Mouse (Mus musculus) brain, embryonic 18.5 days (tissue): ENCODE data around the gene 1700102P08Rik.

ENCODE experiments used
- DNase-seq: peaks from one replicate; pipeline ENCODE4 v3.0.0-alpha.2; 2012; ENCODE audit warnings: low read depth, low spot score

1700102P08Rik gene

GRCm38 (mm10) chr9:108411381-108411942 is 18.9 kb downstream of the 1700102P08Rik start:
- DNase-seq = no peak

- no peak for DNase-seq
Observed at GRCm38 (mm10) chr9:108412221-108412620, 19.6 kb downstream of the 1700102P08Rik start.

GRCm38 (mm10) chr9:108428384-108428783 is 35.8 kb downstream of the 1700102P08Rik start, which contains the start of gene Ccdc36:
Gene Ccdc36, minus strand, starts transcription at chr9:108428484.
- DNase-seq = no peak

GRCm38 (mm10) chr9:108431431-108432067 is 38.9 kb downstream of the 1700102P08Rik start:
- no peak for DNase-seq

- DNase-seq = no peak
Observed at GRCm38 (mm10) chr9:108436182-108436581, 43.6 kb downstream of the 1700102P08Rik start, which contains the start of gene BC048562. Gene BC048562, plus strand, starts transcription at chr9:108436482.

- no peak for DNase-seq
Observed at GRCm38 (mm10) chr9:108439176-108439575, 46.6 kb downstream of the 1700102P08Rik start.

- no peak for DNase-seq
Observed at GRCm38 (mm10) chr9:108440485-108440884, 47.9 kb downstream of the 1700102P08Rik start.

- peak; percentile 74 for DNase-seq
Observed at GRCm38 (mm10) chr9:108441236-108441919, 48.8 kb downstream of the 1700102P08Rik start.

- no peak for DNase-seq
Observed at GRCm38 (mm10) chr9:108445125-108445524, 52.5 kb downstream of the 1700102P08Rik start.

- DNase-seq = no peak
Observed at GRCm38 (mm10) chr9:108449860-108450259, 57.3 kb downstream of the 1700102P08Rik start.

GRCm38 (mm10) chr9:108450292-108451169 is 57.9 kb downstream of the 1700102P08Rik start:
- DNase-seq = no peak

GRCm38 (mm10) chr9:108451170-108451493 is 58.5 kb downstream of the 1700102P08Rik start:
- no peak for DNase-seq

- no peak for DNase-seq
Observed at GRCm38 (mm10) chr9:108451519-108452160, 59.0 kb downstream of the 1700102P08Rik start.

GRCm38 (mm10) chr9:108452291-108452906 is 59.8 kb downstream of the 1700102P08Rik start:
- no peak for DNase-seq

GRCm38 (mm10) chr9:108452911-108453310 is 60.3 kb downstream of the 1700102P08Rik start:
- no peak for DNase-seq

GRCm38 (mm10) chr9:108453458-108453857 is 60.9 kb downstream of the 1700102P08Rik start:
- no peak for DNase-seq

GRCm38 (mm10) chr9:108454429-108454828 is 61.8 kb downstream of the 1700102P08Rik start:
- DNase-seq = no peak

- no peak for DNase-seq
Observed at GRCm38 (mm10) chr9:108455747-108456571, 63.4 kb downstream of the 1700102P08Rik start.

GRCm38 (mm10) chr9:108456953-108457352 is 64.3 kb downstream of the 1700102P08Rik start:
- no peak for DNase-seq

- DNase-seq = no peak
Observed at GRCm38 (mm10) chr9:108459939-108460318, 67.3 kb downstream of the 1700102P08Rik start.
